Mouse (Mus musculus): ENCODE measurements around the gene Cap1. TPM values are rescaled to one million over a fixed set of nuclear protein-coding genes. Genes with fewer than 3 reads are reported as not detected.

Cap1 gene
- polyA plus RNA-seq, 1 experiment: 346 TPM

GRCm38 (mm10) chr4:122870027-122870426, 15.8 kb downstream of the Cap1 start:
- Histone ChIP-seq H3K27ac (ENCODE audit: control insufficient read depth, insufficient read depth, low read depth, low read length, poor library complexity) (no peak overlapping the region), H3K4me1 (ENCODE audit: control insufficient read depth, insufficient read depth, low read length) (peaks cover 9% of the 10 kb centered on the region; the same call in 1 of the 2 replicates), H3K4me3 (replicated peaks; ENCODE audit: control insufficient read depth, low read depth, low read length) (no peak overlapping the region)
- no peak for TF ChIP-seq POLR2A (IDR thresholded peaks at IDR 0.05; ENCODE audit: borderline replicate concordance, control insufficient read depth, low read depth, low read length)
- peak; percentile 56; the same call in 1 of the 2 replicates for TF ChIP-seq CTCF (IDR thresholded peaks at IDR 0.05; ENCODE audit: control insufficient read depth, insufficient read depth, low read length)

GRCm38 (mm10) chr4:122868041-122868440, 17.8 kb downstream of the Cap1 start:
- 80% methylated on average over 1 of the region's 1 CpGs for WGBS
- H3K4me3 ChIP-seq (replicated peaks; ENCODE audit: control insufficient read depth, low read depth, low read length): no peak overlapping the region
- no peak overlapping the region for H3K27ac ChIP-seq (ENCODE audit: control insufficient read depth, insufficient read depth, low read depth, low read length, poor library complexity)
- no peak for TF ChIP-seq POLR2A (IDR thresholded peaks at IDR 0.05; ENCODE audit: borderline replicate concordance, control insufficient read depth, low read depth, low read length)
- TF ChIP-seq CTCF (IDR thresholded peaks at IDR 0.05; ENCODE audit: control insufficient read depth, insufficient read depth, low read length): no peak
- H3K4me1 ChIP-seq (ENCODE audit: control insufficient read depth, insufficient read depth, low read length): peaks cover 9% of the 10 kb centered on the region; the same call in 1 of the 2 replicates

GRCm38 (mm10) chr4:122861836-122862235, 24.0 kb downstream of the Cap1 start:
- WGBS: 80% methylated on average over 4 of the region's 4 CpGs
- Histone ChIP-seq H3K4me1 (ENCODE audit: control insufficient read depth, insufficient read depth, low read length) (peaks cover 3% of the 10 kb centered on the region; the same call in 1 of the 2 replicates), H3K4me3 (replicated peaks; ENCODE audit: control insufficient read depth, low read depth, low read length) (no peak overlapping the region), H3K27ac (ENCODE audit: control insufficient read depth, insufficient read depth, low read depth, low read length, poor library complexity) (no peak overlapping the region)
- TF ChIP-seq POLR2A (IDR thresholded peaks at IDR 0.05; ENCODE audit: borderline replicate concordance, control insufficient read depth, low read depth, low read length) (no peak), CTCF (IDR thresholded peaks at IDR 0.05; ENCODE audit: control insufficient read depth, insufficient read depth, low read length) (no peak)

- Histone ChIP-seq H3K4me1 (ENCODE audit: control insufficient read depth, insufficient read depth, low read length) (peaks cover 9% of the 10 kb centered on the region; the same call in 1 of the 2 replicates), H3K27ac (ENCODE audit: control insufficient read depth, insufficient read depth, low read depth, low read length, poor library complexity) (no peak overlapping the region), H3K4me3 (replicated peaks; ENCODE audit: control insufficient read depth, low read depth, low read length) (no peak overlapping the region)
- TF ChIP-seq CTCF (IDR thresholded peaks at IDR 0.05; ENCODE audit: control insufficient read depth, insufficient read depth, low read length) (no peak), POLR2A (IDR thresholded peaks at IDR 0.05; ENCODE audit: borderline replicate concordance, control insufficient read depth, low read depth, low read length) (no peak)
- 44% methylated on average over 6 of the region's 6 CpGs for WGBS
Measured at GRCm38 (mm10) chr4:122859096-122859674, 26.7 kb downstream of the Cap1 start.

- WGBS: 31% methylated on average over 2 of the region's 2 CpGs
- no peak overlapping the region for H3K4me3 ChIP-seq (replicated peaks; ENCODE audit: control insufficient read depth, low read depth, low read length)
- H3K27ac ChIP-seq (ENCODE audit: control insufficient read depth, insufficient read depth, low read depth, low read length, poor library complexity): no peak overlapping the region
- no peak for TF ChIP-seq POLR2A (IDR thresholded peaks at IDR 0.05; ENCODE audit: borderline replicate concordance, control insufficient read depth, low read depth, low read length)
- peak; percentile 45 for TF ChIP-seq CTCF (IDR thresholded peaks at IDR 0.05; ENCODE audit: control insufficient read depth, insufficient read depth, low read length)
- H3K4me1 ChIP-seq (ENCODE audit: control insufficient read depth, insufficient read depth, low read length): peaks cover 11% of the 10 kb centered on the region; the same call in 1 of the 2 replicates
Measured at GRCm38 (mm10) chr4:122857909-122858308, 27.9 kb downstream of the Cap1 start.

- Histone ChIP-seq H3K4me1 (ENCODE audit: control insufficient read depth, insufficient read depth, low read length) (peaks cover 10% of the 10 kb centered on the region; the same call in 1 of the 2 replicates), H3K4me3 (replicated peaks; ENCODE audit: control insufficient read depth, low read depth, low read length) (no peak overlapping the region), H3K27ac (ENCODE audit: control insufficient read depth, insufficient read depth, low read depth, low read length, poor library complexity) (peak overlapping the region; percentile 47; the same call in 1 of the 2 replicates)
- TF ChIP-seq CTCF (IDR thresholded peaks at IDR 0.05; ENCODE audit: control insufficient read depth, insufficient read depth, low read length): no peak
- TF ChIP-seq POLR2A (IDR thresholded peaks at IDR 0.05; ENCODE audit: borderline replicate concordance, control insufficient read depth, low read depth, low read length): no peak
- 63% methylated on average over 4 of the region's 4 CpGs for WGBS
Measured at GRCm38 (mm10) chr4:122854770-122855169, 31.1 kb downstream of the Cap1 start.

- H3K4me1 ChIP-seq (ENCODE audit: control insufficient read depth, insufficient read depth, low read length): peaks cover 9% of the 10 kb centered on the region
- no peak for TF ChIP-seq POLR2A (IDR thresholded peaks at IDR 0.05; ENCODE audit: borderline replicate concordance, control insufficient read depth, low read depth, low read length)
- no peak for TF ChIP-seq CTCF (IDR thresholded peaks at IDR 0.05; ENCODE audit: control insufficient read depth, insufficient read depth, low read length)
- H3K4me3 ChIP-seq (replicated peaks; ENCODE audit: control insufficient read depth, low read depth, low read length): no peak overlapping the region
- 8% methylated on average over 2 of the region's 2 CpGs for WGBS
- H3K27ac ChIP-seq (ENCODE audit: control insufficient read depth, insufficient read depth, low read depth, low read length, poor library complexity): peak overlapping the region; percentile 77; the same call in 1 of the 2 replicates
Measured at GRCm38 (mm10) chr4:122853691-122854090, 32.2 kb downstream of the Cap1 start.

GRCm38 (mm10) chr4:122851535-122851934, 34.3 kb downstream of the Cap1 start:
- no peak overlapping the region for H3K27ac ChIP-seq (ENCODE audit: control insufficient read depth, insufficient read depth, low read depth, low read length, poor library complexity)
- no peak overlapping the region for H3K4me3 ChIP-seq (replicated peaks; ENCODE audit: control insufficient read depth, low read depth, low read length)
- peaks cover 10% of the 10 kb centered on the region for H3K4me1 ChIP-seq (ENCODE audit: control insufficient read depth, insufficient read depth, low read length)
- TF ChIP-seq CTCF (IDR thresholded peaks at IDR 0.05; ENCODE audit: control insufficient read depth, insufficient read depth, low read length) (no peak), POLR2A (IDR thresholded peaks at IDR 0.05; ENCODE audit: borderline replicate concordance, control insufficient read depth, low read depth, low read length) (no peak)

Data from bone marrow, adult 2 months (tissue).